Mouse (Mus musculus) heart, postnatal 36 days (tissue): ENCODE data around the gene Rln3. TPM values are rescaled to one million over a fixed set of nuclear protein-coding genes. Genes with fewer than 3 reads are reported as not detected.

Experiments
- DNase-seq, 2 experiments: peaks; one replicate each; pipeline ENCODE4 v3.0.0; 2021 to 2022
- intact Hi-C: fragments of 180-260 bp; cut with DNase I; formaldehyde crosslinking; loops from one replicate; pipeline ENCODE4 v1.15.1; 2025
- total RNA-seq, 2 experiments: library from RNA; stranded (reverse); gene quantifications; 2 replicates each; pipeline ENCODE4 v1.2.3; 2021

The Rln3 gene
- total RNA-seq, 2 experiments from 2014 or later = not detected

DNA sequence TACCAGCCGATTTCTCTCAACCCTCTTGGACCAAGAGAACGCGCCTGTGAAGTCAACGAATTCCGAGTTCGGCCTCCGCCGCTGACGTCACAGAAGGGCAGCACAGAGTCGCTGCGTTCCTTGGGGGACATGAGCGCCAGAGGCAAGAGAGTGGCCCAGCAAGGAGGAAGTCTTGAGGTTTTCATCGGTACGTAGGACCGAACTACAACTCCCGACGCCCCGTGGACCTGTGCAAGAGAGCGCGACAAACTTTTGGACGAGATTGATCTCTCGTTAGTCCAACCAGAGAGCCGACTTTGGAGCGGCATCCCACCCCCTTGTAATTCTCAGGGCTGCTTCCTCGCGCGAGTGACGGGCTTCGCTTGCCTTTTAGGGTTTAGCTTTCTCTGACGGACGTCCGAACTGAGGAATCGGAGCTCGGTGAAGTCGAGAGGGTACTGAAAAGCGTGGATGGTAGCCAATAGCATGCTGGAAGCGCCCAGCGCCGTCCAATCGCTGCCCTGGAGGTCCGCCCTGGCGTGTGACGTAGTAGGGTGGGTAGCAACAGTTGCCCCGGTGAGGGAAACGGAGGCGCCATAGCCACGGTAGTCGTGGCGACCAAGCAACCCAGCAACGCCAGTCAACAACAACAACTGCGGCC is 21.6 kb upstream of the Rln3 start, which contains the start of gene Rfx1:
Gene Rfx1, plus strand, starts transcription at position 544 of the 640 bp plus-strand sequence.
- intact Hi-C loops = loop anchor here (2.0 kb wide), 1 partner anchor 62 kb away; no protein-coding TSS in a partner anchor
- peak; percentile 97 to 98 for DNase-seq

DNA sequence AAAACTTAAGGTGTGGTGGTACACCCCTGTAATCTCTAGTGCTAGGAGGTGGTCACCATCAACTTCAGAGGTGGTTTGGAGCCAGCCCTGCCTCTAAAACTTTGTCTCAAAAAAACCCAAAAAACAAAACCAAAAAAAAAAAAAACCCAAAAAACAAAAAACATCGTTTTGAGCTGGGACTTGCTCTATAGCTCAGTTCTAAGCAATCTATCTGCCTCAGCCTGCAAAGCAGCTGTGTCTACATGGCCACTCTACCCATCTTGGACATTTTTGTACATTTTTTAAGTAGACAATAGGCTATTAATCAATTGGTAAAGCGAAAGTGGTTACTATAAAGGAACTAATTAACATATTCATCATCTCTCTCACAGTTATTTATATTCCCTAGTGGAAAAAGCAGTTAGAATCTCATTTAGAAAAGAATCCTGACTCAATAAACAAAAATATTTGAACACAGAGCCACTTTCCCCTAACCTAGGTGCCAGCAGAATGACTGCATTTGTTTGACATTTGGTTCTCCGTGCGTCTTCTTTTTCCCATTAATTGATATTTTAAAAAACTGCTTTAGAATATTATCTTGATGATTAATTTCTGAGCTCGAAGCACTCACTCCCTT is 20.8 kb upstream of the Rln3 start:
- intact Hi-C loops = loop anchor here (2.0 kb wide), 1 partner anchor 61 kb away; no protein-coding TSS in a partner anchor
- no peak for DNase-seq

DNA sequence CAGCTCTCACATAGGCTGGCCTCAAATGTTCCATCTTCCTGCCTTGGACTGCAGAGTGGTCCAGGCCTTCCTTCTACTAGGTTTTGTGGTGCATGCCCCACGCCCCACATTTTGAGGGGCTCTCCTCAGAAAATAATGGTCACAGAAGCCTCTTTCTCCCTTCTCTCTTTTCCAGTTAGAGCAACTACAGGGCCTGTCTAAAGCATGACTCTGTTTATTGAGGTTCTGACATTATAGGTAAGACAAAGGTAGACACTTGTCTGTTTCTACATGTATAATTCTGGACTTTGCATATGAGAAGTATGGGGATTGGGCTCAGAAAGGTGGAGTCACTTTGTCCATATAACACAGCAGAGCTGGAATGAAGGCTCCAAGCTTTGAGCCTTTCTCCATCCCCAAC is 20.2 kb upstream of the Rln3 start, which contains the start of gene Gm10643:
Gene Gm10643, minus strand, starts transcription at position 101 of the 400 bp plus-strand sequence.
- intact Hi-C loops = no loop called here
- no peak for DNase-seq

DNA sequence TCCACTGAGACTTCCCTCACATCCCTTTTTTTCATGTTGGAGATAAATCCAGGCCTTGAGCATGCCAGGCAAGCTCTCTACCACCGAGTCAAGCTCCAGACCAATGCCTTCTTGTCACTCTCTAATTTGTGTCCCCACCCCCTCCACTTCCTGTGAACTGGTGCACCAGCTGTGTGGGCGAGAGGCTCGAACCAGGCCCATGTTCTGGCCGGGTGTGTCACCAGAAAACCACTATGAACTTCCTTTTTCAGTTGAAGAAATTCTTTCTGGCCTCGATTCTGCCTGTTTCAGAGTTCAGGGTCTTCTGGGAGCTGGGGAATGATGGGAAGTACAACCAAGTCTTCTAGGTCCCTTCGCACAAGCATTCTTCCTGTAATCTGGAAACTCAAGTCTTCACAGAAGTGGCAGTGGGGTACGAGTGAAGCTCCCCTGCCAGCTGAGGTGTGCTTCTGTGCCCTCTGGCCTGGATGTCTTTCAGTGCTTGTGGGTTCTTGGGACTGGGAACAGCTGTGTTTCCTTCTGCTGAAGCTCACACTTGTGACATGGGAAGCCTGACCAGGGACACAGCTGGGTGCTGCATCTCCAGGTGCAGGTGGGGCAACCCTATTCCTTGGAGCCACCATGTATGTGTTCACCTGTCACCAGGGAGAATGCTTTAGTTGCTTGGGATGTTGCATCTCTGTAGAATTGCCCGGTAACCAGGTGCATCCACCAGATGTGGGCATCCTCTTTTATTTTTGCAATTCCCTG is 19.2 kb upstream of the Rln3 start:
- intact Hi-C loops = loop anchor here (2.0 to 5.0 kb wide), 2 partner anchors 21 to 83 kb away; partner anchors contain the start of genes 4930432K21Rik, Cc2d1a and Il27ra
- peak in 1 of 2 experiments; percentile 26 for DNase-seq

DNA sequence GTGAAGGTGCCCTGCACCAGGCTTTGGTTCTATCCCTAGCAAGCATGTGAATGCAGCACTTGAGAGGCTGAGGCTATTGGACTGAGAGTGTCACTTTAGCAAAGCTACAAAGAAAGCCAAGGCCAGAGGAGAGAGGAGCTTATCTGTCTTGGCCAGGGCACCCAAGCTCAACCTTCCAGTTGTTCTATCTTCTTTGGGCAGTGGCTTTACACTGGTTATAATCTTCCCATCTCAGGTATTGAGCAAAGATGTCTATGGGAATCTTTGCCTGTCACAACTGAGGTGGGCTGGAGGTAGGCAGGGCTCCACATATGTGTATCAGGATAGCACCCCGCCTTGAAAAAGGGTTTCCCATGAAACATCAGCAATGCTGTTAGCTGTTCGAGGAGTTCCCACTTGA is 15.4 kb upstream of the Rln3 start:
- DNase-seq = no peak
- intact Hi-C loops = loop anchor here (5.0 kb wide), 1 partner anchor 87 kb away; the partner anchor contains the start of genes 4930432K21Rik and Cc2d1a

DNA sequence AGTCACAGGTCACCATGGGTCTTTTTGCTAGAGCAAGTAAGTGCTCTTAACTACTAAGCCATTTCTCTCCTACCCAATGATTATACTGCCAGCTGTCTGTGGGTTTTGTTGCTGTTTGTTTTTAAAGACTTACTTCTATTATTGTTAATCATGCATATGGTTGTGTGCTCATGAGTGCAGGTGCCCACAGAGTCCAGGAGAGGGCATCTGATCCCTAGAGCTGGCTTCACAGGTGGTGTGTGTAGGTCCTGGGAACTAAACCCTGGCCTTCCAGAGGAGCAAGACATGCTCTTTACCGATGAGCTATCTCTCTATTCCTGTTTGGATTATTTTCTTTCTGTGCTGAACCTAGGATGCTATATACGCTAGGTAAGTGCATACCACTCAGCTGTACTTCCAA is 14.4 kb upstream of the Rln3 start:
- intact Hi-C loops = no loop called here
- DNase-seq = no peak

DNA sequence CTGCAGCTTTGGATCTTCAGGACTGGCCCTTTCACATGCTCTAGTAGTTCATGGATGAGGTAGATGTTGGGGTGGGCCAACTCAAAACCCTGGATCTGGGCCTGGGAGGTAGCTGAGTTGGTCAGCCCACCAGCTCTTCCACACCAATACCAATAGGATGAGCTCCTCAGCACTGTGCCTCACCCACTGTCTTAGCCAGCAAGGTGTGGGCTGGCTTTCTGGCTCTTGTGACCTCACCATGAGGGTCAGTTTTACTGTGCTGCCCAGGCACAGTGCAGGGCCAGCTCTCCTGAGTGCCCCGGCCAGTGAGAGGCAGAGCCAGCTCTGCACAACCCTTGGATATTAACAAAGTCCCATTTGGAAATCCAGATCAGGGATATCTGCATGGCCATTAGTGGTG is 13.0 kb upstream of the Rln3 start:
- intact Hi-C loops = no loop called here
- no peak for DNase-seq

DNA sequence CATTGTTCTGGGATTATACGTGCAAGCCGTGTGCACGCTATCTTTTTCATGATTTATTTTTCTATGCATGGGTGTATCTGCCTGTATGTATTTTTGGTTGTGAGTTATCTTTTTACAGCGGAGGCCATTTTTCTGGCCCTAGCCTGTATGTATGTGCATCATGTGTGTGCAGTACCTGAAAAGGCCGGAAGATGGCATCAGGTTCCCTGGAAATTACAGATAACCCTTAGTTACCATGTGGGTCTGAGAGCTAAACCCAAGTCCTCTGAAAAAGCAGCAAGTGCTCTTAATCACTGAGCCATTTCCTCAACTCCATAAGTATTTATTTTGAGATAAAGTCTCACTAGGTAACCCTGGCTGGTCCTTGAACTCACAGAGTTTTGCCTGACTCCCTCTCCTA is 8.4 kb upstream of the Rln3 start:
- DNase-seq = no peak
- intact Hi-C loops = no loop called here

DNA sequence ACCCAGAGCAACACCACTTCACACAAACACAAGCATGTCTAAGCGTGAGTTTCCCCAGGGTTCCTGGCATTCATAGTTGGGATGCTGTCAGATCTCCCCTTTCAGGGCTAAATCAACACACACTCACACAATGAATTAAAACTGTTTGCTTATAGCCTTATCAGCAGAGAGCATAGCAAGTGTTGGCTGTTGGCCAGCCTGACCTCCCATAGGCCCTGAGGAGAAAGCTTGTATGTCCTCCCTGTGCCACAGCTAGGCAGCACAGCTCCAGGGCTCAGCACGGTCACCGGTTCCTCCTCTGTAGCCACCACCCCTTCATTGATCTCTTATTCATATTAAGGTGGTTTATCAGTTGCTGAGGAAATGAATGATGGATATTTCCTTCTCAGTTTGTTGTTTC is 7.9 kb upstream of the Rln3 start:
- DNase-seq = no peak
- intact Hi-C loops = no loop called here

DNA sequence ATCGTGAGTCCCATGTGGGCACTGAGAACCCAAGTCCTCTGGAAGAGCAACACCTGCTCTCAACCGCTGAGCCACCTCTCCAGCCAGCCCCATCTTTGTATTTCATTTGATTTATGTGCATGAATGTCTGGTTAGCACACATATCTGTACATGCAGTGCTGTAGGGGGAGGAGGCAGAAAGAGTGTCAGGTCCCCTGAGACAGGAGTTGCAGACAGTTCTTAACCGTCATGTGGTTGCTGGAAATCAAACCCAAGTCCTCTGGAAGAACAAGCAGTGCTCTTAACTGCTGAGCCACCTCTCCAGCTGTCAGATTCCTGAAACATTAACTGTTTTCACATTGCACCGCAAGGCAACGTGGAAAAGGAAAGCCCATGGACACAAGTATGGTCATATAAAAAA is 3.4 kb upstream of the Rln3 start:
- DNase-seq = no peak
- intact Hi-C loops = no loop called here

DNA sequence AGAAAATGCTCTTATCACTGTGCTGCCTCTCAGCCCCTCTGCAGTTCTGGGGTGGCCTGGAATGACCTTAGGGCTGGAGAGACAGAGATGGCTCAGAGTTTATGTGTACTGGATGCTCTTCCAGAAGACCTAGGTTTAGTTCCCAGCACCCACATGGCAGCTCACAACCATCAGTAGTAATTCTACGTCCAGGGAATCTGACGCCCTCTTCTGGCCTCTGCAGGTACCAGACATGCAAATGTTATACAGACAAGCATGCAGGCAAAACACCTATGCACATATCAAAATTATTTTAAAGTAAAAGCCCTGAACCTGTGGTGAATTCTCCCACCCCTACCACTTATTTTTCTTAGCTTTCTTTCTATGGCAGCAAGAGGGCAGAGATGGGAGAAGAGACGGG is 1.7 kb upstream of the Rln3 start:
- intact Hi-C loops = no loop called here
- no peak for DNase-seq

DNA sequence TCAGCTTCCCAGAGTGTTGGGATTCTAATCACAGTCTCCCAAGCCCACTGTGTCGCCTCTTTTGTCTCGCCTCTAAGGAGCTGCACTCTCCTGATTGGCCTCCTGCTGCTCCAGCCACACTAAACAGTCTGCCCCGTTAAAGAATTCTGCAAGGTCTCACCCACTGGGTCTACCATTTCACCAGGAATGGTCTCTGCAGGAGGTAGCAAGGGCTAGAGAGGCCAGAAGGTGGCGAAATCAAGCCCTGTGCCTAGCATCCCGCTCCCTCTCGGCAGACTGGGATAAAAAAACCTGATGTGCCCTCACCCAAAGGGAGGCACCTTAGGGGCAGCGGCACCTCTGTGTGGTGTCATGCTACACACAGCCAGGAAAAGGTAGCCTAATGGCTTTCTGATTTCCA is 697 bp downstream of the Rln3 start:
- DNase-seq = no peak
- intact Hi-C loops = no loop called here

DNA sequence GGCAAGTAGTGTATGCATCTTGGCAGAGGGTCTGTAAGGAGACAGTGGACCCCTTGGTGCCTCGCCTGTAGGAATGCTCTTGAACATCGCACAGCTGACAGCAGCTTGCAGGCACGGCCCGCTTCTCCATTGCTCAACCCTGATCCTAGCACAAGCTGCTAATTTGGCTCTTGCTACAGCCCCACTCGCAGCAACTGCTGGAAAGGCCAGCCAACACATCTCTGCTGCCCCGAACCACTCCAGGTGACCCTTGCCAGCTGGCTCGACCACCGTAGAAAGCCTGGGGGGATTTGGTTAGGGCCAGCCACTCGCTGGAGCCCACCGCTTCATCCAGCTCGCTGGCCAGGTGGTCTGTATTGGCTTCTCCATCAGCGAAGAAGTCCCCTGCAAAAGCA is 1.9 kb downstream of the Rln3 start:
- intact Hi-C loops = loop anchor here (2.0 kb wide), 1 partner anchor 20 kb away; no protein-coding TSS in a partner anchor
- peak; percentile 32 to 47 for DNase-seq

DNA sequence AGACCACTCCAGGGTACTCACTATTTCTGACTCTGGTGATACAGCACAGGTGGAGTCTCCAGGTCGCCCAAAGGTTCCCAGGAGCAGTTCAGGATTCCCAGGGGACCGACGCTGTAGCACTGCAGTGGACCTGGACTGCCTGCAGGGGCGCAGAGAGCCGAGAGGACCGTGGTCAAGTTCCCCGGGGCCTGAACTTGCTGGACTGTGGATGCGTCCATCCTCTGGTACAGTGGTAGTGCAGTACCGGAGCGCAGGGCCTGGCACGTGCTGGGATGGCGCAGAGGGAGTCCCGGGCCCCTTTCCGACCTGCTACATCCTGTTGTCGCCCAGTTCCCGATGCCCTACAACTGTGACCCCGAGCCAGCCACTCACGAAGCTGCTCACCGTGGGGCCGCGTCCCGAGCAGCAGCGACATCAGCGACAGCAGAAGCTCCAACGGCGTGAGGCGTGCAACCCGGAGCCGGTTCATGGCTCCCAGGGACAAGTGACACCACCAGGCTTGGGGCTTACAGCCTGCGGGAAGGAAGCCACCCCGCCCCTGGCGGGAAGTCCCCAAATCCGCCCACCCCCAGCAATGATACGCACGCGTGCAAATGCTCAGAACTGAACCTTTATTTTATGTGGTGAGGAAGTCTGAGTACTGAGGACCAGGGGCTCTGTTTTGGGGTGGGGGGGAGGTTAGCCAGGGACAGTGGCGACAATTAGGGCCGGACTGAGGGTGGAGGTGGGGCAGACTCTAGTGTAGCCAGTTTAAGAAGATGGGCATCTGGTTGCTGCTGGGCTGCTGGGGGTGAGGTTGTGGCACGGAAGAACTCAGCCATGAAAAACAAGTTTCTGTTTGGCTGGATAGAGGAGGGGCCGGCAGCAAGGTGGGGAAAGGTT is 2.5 kb downstream of the Rln3 start, which contains the start of gene Il27ra:
Gene Il27ra, minus strand, starts transcription at position 524 of the 882 bp plus-strand sequence.
- intact Hi-C loops = loop anchor here (2.0 kb wide), 1 partner anchor 20 kb away; no protein-coding TSS in a partner anchor
- DNase-seq = peak; percentile 78

DNA sequence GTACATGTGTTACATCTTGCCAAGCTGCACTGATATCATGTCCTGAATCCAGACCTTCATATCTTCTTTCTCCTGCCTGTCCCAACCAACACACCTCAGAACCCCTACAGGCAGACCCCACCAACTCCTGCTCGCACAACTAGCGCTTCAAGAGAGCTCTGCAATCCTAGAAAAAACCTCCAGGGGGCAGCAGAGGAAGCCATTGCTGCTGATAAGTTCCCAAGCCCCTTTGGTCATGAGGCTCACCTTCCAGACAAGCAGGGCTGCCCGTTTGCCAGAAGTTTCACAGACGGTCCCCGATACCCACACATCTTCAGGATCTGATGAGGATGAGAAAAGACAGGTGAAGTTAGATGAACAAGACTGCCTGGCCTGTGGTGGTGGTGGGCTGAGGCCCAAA is 5.8 kb downstream of the Rln3 start:
- peak; percentile 80 for DNase-seq
- intact Hi-C loops = loop anchor here (1.0 to 2.0 kb wide), 2 partner anchors 144 to 246 kb away; no protein-coding TSS in a partner anchor

DNA sequence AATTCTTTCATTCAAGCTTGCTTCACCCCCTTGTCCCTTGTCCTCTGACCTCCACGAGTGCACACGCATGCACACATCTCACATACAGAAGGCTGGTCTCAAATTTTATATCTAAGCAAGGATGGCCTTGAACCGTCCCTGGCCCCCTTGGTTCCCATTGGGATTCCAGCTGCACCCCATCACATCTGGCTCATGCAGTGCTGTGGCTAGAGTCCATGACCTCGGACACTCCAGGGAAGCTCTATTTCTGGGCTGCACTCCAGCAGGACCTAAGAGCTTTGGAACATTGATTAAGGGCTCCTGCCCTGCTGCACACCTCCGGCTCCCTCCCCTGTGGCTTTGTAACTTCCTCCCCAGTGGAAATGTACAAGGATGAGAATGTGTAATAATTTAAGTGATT is 6.8 kb downstream of the Rln3 start:
- DNase-seq = peak; percentile 43 to 50
- intact Hi-C loops = loop anchor here (2.0 kb wide), 1 partner anchor 145 kb away; no protein-coding TSS in a partner anchor

DNA sequence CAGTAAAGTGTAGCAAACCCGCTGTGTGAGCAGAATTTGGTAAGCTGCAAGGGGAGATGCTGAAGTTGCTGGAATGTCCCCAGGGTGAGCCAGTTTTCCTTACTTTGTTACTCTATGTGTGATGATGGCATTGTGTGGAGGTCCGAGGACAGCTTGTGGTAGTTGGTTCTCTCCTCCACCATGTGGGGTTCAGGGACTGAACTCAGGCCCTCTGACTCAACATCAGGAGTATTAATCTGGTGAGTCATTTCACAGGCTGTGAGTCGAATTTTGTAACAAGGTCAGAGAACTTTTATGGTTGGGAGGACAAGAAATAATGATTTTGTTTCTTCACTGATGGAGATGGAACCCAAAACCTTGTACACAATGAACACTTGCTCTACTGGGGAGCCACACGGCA is 12.0 kb downstream of the Rln3 start:
- intact Hi-C loops = no loop called here
- no peak for DNase-seq

DNA sequence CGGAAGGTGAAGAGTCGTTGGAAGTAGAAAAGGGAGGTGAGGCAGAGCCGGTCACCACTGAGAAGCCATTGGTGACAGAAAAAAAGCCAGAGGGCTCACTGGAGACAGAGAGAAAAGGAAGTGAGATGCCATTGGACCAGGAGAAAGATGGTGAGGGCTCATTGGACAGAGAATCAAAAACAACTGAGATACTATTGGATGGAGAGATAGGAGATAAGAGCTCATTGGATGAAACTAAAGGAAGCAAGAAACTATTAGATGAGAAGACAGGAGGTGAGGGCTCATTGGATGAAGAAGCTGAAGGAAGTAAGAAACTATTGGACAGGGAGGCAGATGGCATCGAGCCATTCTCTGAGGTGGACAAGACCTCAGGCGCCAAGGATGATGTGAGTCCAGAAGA is 15.5 kb downstream of the Rln3 start:
- intact Hi-C loops = no loop called here
- no peak for DNase-seq

DNA sequence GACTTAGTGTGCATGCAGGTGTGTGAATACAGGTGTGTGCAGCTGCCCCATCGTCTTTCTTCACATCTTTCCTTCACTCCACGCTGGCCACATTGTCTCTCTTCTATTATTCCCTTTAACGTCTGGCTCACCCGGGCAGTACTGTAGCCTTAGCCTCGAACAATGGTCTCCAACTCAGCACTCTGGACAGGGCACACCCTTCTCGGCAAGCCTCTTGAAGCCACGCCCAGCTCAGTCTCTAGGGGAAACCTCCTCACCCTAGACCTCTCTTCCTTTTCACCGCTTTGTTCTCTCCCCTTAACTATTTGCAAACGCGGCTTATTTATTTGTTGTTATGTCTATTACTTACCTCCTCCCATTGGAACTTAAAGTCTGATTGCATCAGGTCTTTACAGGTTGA is 17.4 kb downstream of the Rln3 start:
- intact Hi-C loops = no loop called here
- DNase-seq = no peak

DNA sequence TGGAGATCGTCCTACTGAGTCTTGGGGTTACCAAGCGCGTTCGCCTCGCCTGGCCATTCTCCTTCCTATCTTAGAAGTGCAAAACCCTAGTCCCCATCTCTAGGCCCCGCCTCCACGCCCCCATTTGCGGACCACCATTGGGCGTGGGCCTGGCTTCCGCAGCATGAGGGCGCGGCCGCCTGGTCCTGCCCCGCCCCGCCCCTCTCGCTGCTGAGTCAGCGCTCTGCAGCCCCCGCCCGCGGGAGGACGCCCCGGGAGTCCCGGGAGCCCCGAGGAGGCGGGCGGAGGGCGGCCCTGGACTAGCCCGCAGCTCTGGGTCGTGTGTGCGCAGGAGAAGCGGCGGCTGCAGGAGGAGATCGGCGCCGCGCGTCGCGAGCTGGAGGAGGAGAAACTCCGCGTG is 18.9 kb downstream of the Rln3 start:
- DNase-seq = peak in 1 of 2 experiments; percentile 45
- intact Hi-C loops = no loop called here
